Mouse (Mus musculus): ENCODE measurements at regions not wholly inside any gene's neighbourhood (a gene's known extent, or its start where the extent isn't known, plus 50 kb on each side); places are given as distances from the start of the nearest gene placed in this dataset.

GRCm38 (mm10) chr6:51044873-51045272, 387.6 kb upstream of the Nfe2l3 start:
- TF ChIP-seq CTCF (IDR thresholded peaks at IDR 0.05; ENCODE audit: low read depth): no peak
- no peak for TF ChIP-seq EP300 (optimal IDR thresholded peaks at IDR 0.05)

All from stomach, postnatal 0 days (tissue).